Mouse (Mus musculus) liver, adult 2 months (tissue): ENCODE results near the gene Lrch1.

Source experiments
- CTCF ChIP-seq: fragments of 200-500 bp; IDR thresholded peaks from 2 replicates; pipeline ENCODE4 v1.5.1; 2011; ENCODE audit warnings: low read depth, low read length, control low read depth
- POLR2A ChIP-seq: fragments of 200-500 bp; IDR thresholded peaks from 2 replicates; pipeline ENCODE4 v1.6.1; 2011; ENCODE audit warnings: low read length, control low read depth; ENCODE audit not compliant: insufficient read depth; ENCODE audit errors: extremely low read depth

GRCm38 (mm10) chr14:74834215-74834614 lies 113.5 kb downstream of the Lrch1 start:
- TF ChIP-seq CTCF: no peak
- no peak for TF ChIP-seq POLR2A
